Mouse (Mus musculus): Measurements from ENCODE around the gene Mxra8. TPM values are rescaled to one million over a fixed set of nuclear protein-coding genes. Genes with fewer than 3 reads are reported as not detected.

Gene Mxra8
- polyA plus RNA-seq, 1 experiment from 2014 or later, result 91.5 TPM

DNA sequence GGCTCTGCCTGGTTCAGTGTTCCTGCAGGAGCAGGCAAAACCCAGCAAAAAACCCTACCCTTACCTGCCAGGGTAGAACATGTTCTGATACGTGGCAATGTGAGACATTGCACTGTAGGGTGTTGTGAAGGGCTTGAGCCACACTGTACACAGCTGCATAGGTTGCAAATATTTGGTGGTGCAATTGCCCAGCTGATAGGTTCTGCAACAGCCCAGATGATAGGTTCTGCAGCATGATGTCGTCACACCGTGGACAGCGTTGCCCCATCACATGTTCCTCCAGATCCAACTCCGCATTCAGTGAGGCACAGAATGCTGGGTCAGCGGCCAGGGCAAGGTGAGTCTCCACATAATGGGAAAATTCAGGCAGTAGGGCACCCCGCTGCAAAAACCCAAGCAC lies 22.3 kb downstream of the Mxra8 start:
- Histone ChIP-seq H3K27me3 (ENCODE audit: control insufficient read depth, insufficient read depth, low read length) (no peaks in the 10 kb centered on the region), H3K36me3 (ENCODE audit: control insufficient read depth, insufficient read depth, low read length) (peaks cover 22% of the 10 kb centered on the region), H3K4me3 (ENCODE audit: low read depth, low read length) (no peak overlapping the region), H3K27ac (ENCODE audit: low read length) (no peak overlapping the region), H3K9ac (replicated peaks; ENCODE audit: low read depth, low read length) (no peak overlapping the region), H3K4me1 (ENCODE audit: control insufficient read depth, insufficient read depth, low read length) (no peaks in the 10 kb centered on the region), H3K9me3 (ENCODE audit: control insufficient read depth, low read depth, low read length) (no peaks in the 10 kb centered on the region), H3K4me2 (replicated peaks; ENCODE audit: low read depth, low read length) (no peak overlapping the region)
- ATAC-seq (ENCODE audit: insufficient number of reproducible peaks, insufficient read depth, low FRiP score, low read depth), result no peak
- 84% methylated on average over 7 of the region's 7 CpGs for WGBS

DNA sequence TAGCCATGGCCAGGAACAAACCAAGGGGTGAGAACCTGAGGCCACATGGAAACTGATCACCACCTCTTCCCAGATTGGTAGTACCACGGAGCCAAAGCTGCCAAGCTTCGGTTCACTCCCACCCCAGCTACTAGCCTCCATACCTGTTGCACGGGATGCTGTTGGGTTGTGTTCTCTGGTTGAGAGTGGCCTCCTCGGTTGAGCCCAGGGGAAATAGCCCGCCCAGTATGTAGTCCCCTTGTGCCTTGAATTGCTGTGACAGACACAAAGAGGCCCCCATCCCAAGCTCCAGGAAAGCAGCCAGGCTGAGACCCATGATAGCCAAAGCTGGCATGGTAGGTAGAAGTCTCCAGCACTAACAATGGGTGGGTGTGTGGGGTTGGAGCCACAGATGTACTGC lies 23.5 kb downstream of the Mxra8 start, which contains the start of gene Tas1r3:
Tas1r3 (minus strand) TSS at position 362 of the 400 bp plus-strand sequence.
- WGBS, result 74% methylated on average over 5 of the region's 5 CpGs
- no peaks in the 10 kb centered on the region for H3K9me3 ChIP-seq (ENCODE audit: control insufficient read depth, low read depth, low read length)
- no peak within 1 kb of the TSS for H3K4me3 ChIP-seq (ENCODE audit: low read depth, low read length)
- H3K27ac ChIP-seq (ENCODE audit: low read length), result no peak within 1 kb of the TSS
- H3K9ac ChIP-seq (replicated peaks; ENCODE audit: low read depth, low read length), result no peak within 1 kb of the TSS
- no peak within 1 kb of the TSS for H3K4me2 ChIP-seq (replicated peaks; ENCODE audit: low read depth, low read length)
- ATAC-seq (ENCODE audit: insufficient number of reproducible peaks, insufficient read depth, low FRiP score, low read depth), result no peak
- no peaks in the 10 kb centered on the region for H3K4me1 ChIP-seq (ENCODE audit: control insufficient read depth, insufficient read depth, low read length)
- no peaks in the 10 kb centered on the region for H3K27me3 ChIP-seq (ENCODE audit: control insufficient read depth, insufficient read depth, low read length)
- peaks cover 19% of the 10 kb centered on the region for H3K36me3 ChIP-seq (ENCODE audit: control insufficient read depth, insufficient read depth, low read length)

DNA sequence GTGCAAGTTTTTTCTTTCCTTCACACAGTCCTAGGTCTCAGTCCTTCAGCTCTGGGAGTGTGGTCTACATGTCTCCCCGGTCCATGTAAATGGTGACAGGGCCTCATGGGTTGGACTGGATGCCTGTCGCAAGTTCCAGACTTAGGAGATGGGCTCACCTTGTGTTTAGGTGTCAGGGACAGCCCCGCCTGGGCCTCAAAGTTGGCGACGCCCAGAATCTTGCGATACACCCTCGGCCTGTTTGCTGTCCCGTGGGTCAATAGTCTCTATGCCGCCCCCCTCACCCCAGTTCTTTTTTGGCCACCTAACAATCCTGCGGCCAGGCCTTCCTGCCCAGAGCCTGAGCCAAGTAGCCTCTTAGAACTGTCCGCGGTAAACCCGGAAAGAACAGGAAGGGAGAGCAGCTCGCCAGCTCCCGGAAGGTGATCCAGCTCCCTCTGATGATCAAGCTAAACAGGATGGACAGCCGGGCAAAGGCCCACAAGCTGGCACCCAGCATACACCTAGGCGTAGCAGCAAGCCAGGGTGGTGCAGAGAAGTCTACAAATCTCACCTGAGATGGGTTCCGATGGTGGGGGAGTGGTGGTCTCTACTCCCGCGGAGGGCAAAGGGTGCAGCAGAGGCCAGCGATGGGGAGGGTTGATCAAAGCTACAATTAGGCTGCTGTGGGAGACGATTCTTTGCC lies 29.3 kb downstream of the Mxra8 start:
- H3K9ac ChIP-seq (replicated peaks; ENCODE audit: low read depth, low read length), result peak overlapping the region; percentile 57
- peak overlapping the region; percentile 92 for H3K4me2 ChIP-seq (replicated peaks; ENCODE audit: low read depth, low read length)
- no peaks in the 10 kb centered on the region for H3K9me3 ChIP-seq (ENCODE audit: control insufficient read depth, low read depth, low read length)
- no peaks in the 10 kb centered on the region for H3K27me3 ChIP-seq (ENCODE audit: control insufficient read depth, insufficient read depth, low read length)
- no peak overlapping the region for H3K27ac ChIP-seq (ENCODE audit: low read length)
- WGBS, result 7% methylated on average over 22 of the region's 22 CpGs
- H3K4me3 ChIP-seq (ENCODE audit: low read depth, low read length), result peak overlapping the region; percentile 78
- no peak; the same call in 1 of the 2 replicates for ATAC-seq (ENCODE audit: insufficient number of reproducible peaks, insufficient read depth, low FRiP score, low read depth)
- peaks cover 9% of the 10 kb centered on the region for H3K4me1 ChIP-seq (ENCODE audit: control insufficient read depth, insufficient read depth, low read length)
- H3K36me3 ChIP-seq (ENCODE audit: control insufficient read depth, insufficient read depth, low read length), result peaks cover 30% of the 10 kb centered on the region

DNA sequence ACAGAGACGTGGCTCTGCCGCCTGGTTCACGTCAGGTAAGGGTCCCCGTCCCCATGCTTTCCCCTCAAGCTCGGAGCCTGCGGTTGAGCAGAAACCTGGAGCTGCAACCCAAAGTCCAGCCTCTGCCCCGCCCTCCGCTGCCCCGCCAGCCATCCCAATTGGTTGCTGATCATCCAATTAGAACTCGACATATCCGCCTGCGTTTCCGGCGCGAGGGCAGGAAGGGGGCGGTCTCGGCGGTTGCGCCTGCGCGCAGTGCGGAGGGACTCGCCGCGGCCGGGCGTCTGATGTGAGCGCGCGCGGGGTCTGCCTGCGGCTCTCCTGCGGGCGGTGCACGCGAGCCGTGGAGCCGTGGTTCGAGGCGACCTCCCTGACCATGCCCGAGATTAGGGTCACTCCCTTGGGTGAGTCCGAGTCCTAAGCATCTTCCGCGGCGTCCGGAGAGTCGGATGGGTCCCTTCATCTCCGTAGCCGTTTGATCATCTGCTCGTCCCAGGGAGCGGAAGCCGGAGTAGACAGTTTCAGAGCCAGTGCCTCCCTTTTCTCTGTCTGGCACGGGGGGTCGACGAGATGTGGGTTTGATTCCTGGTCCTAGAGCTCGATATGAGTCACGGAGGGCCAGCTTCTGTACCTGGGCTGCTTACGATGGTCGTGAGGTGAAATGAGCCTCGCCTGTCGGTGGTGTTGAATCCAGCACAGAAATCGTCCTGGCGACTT lies 30.0 kb downstream of the Mxra8 start, which contains the start of the genes Cptp and Ints11:
Cptp (minus strand) TSS at position 124 of the 717 bp plus-strand sequence.
Ints11 (plus strand) TSS at position 230 of the 717 bp plus-strand sequence.
- H3K27ac ChIP-seq (ENCODE audit: low read length), result no peak within 1 kb of the TSS
- H3K4me1 ChIP-seq (ENCODE audit: control insufficient read depth, insufficient read depth, low read length), result peaks cover 9% of the 10 kb centered on the region
- H3K4me3 ChIP-seq (ENCODE audit: low read depth, low read length), result peak within 1 kb of the TSS; percentile 78
- H3K4me2 ChIP-seq (replicated peaks; ENCODE audit: low read depth, low read length), result peak within 1 kb of the TSS; percentile 92
- H3K36me3 ChIP-seq (ENCODE audit: control insufficient read depth, insufficient read depth, low read length), result peaks cover 31% of the 10 kb centered on the region
- peak within 1 kb of the TSS; percentile 79 for H3K9ac ChIP-seq (replicated peaks; ENCODE audit: low read depth, low read length)
- no peaks in the 10 kb centered on the region for H3K9me3 ChIP-seq (ENCODE audit: control insufficient read depth, low read depth, low read length)
- no peaks in the 10 kb centered on the region for H3K27me3 ChIP-seq (ENCODE audit: control insufficient read depth, insufficient read depth, low read length)
- ATAC-seq (ENCODE audit: insufficient number of reproducible peaks, insufficient read depth, low FRiP score, low read depth), result peak; percentile 95
- WGBS, result under 1% methylated on average over 63 of the region's 63 CpGs

DNA sequence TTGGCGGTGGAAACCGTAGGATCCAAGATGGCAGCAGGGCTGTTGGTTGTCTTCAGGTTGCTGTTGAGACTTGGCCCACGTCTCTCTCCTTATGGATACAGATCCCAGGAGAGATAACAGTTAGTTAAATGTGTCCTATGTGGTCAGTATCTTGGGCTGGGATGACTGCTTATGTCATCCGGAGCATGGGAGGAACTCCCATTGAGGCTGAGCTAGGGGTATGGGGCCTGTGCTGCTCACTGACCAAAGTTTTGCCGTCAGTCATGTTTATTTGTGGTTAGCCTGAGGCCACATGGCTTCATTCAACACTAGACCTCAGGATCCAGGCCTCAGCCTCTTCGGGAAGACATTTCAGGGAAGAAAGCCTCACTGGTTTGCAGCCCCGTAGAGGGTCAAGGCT lies 31.9 kb downstream of the Mxra8 start:
- Histone ChIP-seq H3K9ac (replicated peaks; ENCODE audit: low read depth, low read length) (no peak overlapping the region), H3K36me3 (ENCODE audit: control insufficient read depth, insufficient read depth, low read length) (peaks cover 35% of the 10 kb centered on the region)
- WGBS, result 84% methylated on average over 7 of the region's 7 CpGs

DNA sequence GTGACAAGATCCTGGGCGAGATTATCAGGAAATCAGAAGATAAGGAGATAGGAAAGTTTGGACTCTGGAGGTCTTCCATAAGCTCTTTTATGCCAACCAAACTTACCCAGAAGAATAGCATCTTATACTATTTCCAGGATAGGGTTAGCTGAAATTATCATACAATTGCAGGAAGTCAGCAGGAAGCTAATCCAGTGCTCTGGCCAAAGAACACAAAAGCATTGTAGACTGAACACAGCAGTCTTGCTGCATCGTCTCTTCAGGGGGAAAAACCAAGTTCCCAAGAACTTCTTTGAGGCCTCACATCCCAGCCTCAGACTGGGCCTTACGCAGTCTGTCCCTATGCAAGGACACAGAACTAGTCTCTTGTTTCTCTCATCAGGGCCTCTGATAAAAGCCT lies 44.1 kb downstream of the Mxra8 start:
- Histone ChIP-seq H3K27ac (ENCODE audit: low read length) (peak overlapping the region; percentile 39; the same call in 1 of the 2 replicates), H3K36me3 (ENCODE audit: control insufficient read depth, insufficient read depth, low read length) (peaks cover 37% of the 10 kb centered on the region), H3K9me3 (ENCODE audit: control insufficient read depth, low read depth, low read length) (no peaks in the 10 kb centered on the region), H3K4me3 (ENCODE audit: low read depth, low read length) (no peak overlapping the region), H3K4me2 (replicated peaks; ENCODE audit: low read depth, low read length) (no peak overlapping the region), H3K4me1 (ENCODE audit: control insufficient read depth, insufficient read depth, low read length) (no peaks in the 10 kb centered on the region), H3K27me3 (ENCODE audit: control insufficient read depth, insufficient read depth, low read length) (no peaks in the 10 kb centered on the region), H3K9ac (replicated peaks; ENCODE audit: low read depth, low read length) (no peak overlapping the region)
- WGBS, result 90% methylated on average over 3 of the region's 3 CpGs
- no peak for ATAC-seq (ENCODE audit: insufficient number of reproducible peaks, insufficient read depth, low FRiP score, low read depth)

More for the DNA sequence above, 31.9 kb downstream of the Mxra8 start:
- H3K27ac ChIP-seq (ENCODE audit: low read length), result no peak overlapping the region
- peaks cover 9% of the 10 kb centered on the region for H3K4me1 ChIP-seq (ENCODE audit: control insufficient read depth, insufficient read depth, low read length)
- H3K27me3 ChIP-seq (ENCODE audit: control insufficient read depth, insufficient read depth, low read length), result no peaks in the 10 kb centered on the region
- no peaks in the 10 kb centered on the region for H3K9me3 ChIP-seq (ENCODE audit: control insufficient read depth, low read depth, low read length)
- ATAC-seq (ENCODE audit: insufficient number of reproducible peaks, insufficient read depth, low FRiP score, low read depth), result no peak
- no peak overlapping the region for H3K4me2 ChIP-seq (replicated peaks; ENCODE audit: low read depth, low read length)
- H3K4me3 ChIP-seq (ENCODE audit: low read depth, low read length), result no peak overlapping the region

- no peak overlapping the region for H3K4me2 ChIP-seq (replicated peaks; ENCODE audit: low read depth, low read length)
- peaks cover 50% of the 10 kb centered on the region for H3K36me3 ChIP-seq (ENCODE audit: control insufficient read depth, insufficient read depth, low read length)
- no peaks in the 10 kb centered on the region for H3K27me3 ChIP-seq (ENCODE audit: control insufficient read depth, insufficient read depth, low read length)
- no peak overlapping the region for H3K9ac ChIP-seq (replicated peaks; ENCODE audit: low read depth, low read length)
- H3K4me3 ChIP-seq (ENCODE audit: low read depth, low read length), result no peak overlapping the region
- no peaks in the 10 kb centered on the region for H3K9me3 ChIP-seq (ENCODE audit: control insufficient read depth, low read depth, low read length)
- no peak for ATAC-seq (ENCODE audit: insufficient number of reproducible peaks, insufficient read depth, low FRiP score, low read depth)
- 90% methylated on average over 5 of the region's 5 CpGs for WGBS
- no peak overlapping the region for H3K27ac ChIP-seq (ENCODE audit: low read length)
- H3K4me1 ChIP-seq (ENCODE audit: control insufficient read depth, insufficient read depth, low read length), result peaks cover 7% of the 10 kb centered on the region; the same call in 1 of the 2 replicates
Measured at GRCm38 (mm10) chr4:155886330-155886729, 46.9 kb downstream of the Mxra8 start.

DNA sequence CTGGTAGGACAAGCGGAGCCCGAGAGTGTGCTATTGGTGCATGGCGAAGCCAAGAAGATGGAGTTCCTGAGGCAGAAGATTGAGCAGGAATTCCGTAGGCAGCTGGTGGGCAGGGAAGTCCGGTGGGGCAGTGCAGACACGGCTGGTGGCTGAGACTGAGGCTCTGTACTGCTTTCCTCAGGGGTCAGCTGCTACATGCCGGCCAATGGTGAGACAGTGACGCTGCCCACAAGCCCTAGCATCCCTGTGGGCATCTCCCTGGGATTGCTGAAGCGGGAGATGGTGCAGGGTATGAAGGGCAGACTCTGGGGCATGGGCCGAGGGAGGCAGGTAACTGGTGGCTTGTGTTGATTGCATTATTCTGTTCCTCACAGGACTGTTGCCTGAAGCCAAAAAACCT lies 48.2 kb downstream of the Mxra8 start:
- H3K4me3 ChIP-seq (ENCODE audit: low read depth, low read length), result no peak overlapping the region
- H3K9me3 ChIP-seq (ENCODE audit: control insufficient read depth, low read depth, low read length), result no peaks in the 10 kb centered on the region
- no peak overlapping the region for H3K27ac ChIP-seq (ENCODE audit: low read length)
- H3K4me2 ChIP-seq (replicated peaks; ENCODE audit: low read depth, low read length), result no peak overlapping the region
- no peak overlapping the region for H3K9ac ChIP-seq (replicated peaks; ENCODE audit: low read depth, low read length)
- no peaks in the 10 kb centered on the region for H3K27me3 ChIP-seq (ENCODE audit: control insufficient read depth, insufficient read depth, low read length)
- peaks cover 7% of the 10 kb centered on the region; the same call in 1 of the 2 replicates for H3K4me1 ChIP-seq (ENCODE audit: control insufficient read depth, insufficient read depth, low read length)
- WGBS, result 81% methylated on average over 10 of the region's 10 CpGs
- peaks cover 50% of the 10 kb centered on the region for H3K36me3 ChIP-seq (ENCODE audit: control insufficient read depth, insufficient read depth, low read length)
- no peak for ATAC-seq (ENCODE audit: insufficient number of reproducible peaks, insufficient read depth, low FRiP score, low read depth)

All from stomach, embryonic 14.5 days (tissue).